Mouse (Mus musculus) cerebellum, adult (tissue): ENCODE measurements around the gene Tmem135.
A peak's percentile ranks its signal among the peaks of the same experiment; 100 is the strongest.
"Not testable (repeated sequence)": the region's sequence is repeated elsewhere in the genome, so short reads cannot be mapped to it uniquely, and the experiment has no call there.

Experiments
- ATAC-seq: cut with Nextera tagmentation; 2 replicates; pipeline ENCODE4 v1.9.2; 2017; ENCODE audit warnings: mild to moderate bottlenecking, moderate library complexity, mixed read lengths; ENCODE audit not compliant: insufficient number of reproducible peaks, low FRiP score, low TSS enrichment

Gene Tmem135

DNA sequence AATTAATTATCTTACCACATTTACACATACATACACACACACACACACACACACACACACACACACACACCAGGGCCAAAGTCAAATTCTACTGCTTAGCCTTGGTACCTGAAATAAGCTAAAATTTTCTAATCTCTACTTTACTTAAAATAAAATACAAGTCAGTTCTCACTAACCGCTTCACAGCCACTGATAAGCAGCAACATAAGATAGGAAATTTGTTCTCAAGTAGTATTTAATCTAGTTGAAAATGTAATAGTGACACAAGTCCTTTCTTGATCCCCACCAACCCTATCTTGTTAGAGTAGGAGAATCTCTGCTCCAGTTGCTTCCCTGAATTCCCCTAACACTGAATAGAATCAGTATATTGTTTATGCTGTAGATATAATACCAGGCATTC lies 67.6 kb downstream of the Tmem135 start:
- no peak for ATAC-seq

DNA sequence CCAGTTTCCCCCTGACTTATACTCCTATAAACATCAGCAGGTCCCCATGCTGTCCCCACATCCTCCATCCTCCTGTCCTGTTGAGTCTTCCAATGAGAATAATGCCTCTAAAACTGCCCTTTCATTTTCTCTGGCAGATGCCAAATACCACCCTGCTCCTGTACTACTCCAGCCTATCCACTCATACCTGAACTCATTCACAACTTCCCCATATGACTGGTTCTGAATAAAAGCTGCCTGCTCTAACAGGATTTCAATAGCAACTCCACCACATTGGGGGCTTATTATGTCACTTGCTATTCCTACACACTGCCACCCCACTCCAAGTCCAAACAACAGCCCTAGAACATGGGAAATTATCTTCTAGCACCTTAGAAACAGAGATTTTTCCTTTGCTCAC lies 68.7 kb downstream of the Tmem135 start:
- ATAC-seq, result no peak

DNA sequence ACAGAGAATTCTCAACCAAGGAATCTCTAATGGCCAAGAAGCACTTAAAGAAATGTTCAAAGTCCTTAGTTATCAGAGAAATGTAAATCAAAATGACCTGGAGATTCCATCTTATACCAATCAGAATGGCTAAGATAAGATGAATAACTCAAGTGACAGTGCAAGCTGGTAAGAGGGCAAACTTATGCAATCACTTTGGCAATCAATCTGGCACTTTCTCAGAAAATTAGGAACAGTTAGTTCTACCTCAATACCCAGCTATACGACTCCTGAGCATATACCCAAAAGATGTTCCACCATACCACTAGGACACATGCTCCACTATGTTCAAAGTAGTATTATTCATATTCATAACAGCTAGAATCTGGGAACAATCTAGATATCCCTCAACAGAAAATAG lies 74.1 kb downstream of the Tmem135 start:
- no peak for ATAC-seq

DNA sequence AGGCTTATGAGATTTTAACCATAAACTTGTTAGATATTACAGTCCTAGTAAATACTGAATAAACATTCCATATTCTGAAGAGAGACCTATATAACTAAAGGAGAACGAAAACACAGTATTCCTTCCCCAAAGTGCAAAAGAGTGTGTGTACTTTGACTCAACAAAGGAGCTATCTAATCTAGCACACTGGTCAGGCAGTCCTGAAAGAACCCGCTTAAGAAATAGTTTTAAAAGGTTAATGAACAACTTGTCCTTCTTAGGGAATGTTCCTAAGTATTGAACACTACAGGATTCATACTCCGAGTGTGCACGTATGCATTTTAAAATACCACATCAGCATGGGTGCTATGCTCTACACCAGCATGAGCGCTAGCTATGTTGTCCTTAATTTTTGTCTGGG lies 76.3 kb downstream of the Tmem135 start:
- ATAC-seq, result no peak

DNA sequence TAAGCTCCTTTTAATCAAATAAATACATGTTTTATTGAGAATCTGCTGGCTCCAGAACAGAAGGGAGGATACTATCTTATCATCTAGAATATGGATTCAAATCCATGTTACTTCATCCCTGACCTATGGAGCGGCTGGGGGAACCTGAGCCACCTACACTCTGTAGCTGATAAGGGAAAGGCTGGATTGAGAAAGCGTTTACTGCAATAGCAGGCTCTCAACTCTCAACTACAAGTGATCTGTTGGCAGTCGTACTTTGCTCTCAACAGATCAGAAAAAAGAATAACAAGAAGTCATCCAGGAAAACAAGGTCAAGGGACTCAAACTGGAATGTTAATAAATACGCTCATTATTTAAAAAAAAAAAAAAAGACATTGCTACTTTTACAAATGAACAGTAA lies 77.3 kb downstream of the Tmem135 start:
- no peak for ATAC-seq

DNA sequence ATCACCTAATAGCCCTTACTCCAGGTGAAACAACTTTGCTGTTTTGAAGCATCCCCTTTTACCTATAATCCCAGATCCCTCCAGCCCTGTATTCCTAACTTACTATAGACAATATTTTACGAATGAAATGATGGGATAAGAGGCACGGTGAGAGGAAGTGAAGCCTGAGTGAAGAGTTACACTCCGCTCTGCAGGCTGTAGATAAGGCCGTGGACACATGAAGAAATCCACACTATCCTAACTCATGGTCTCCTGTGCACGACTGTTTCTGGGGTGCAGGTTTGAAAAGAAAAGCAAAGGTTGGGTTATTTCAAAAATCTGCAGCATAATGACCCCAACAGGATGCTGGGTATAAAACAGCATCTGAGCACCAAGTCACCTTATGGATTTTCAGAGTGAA lies 77.8 kb downstream of the Tmem135 start:
- ATAC-seq, result no peak

DNA sequence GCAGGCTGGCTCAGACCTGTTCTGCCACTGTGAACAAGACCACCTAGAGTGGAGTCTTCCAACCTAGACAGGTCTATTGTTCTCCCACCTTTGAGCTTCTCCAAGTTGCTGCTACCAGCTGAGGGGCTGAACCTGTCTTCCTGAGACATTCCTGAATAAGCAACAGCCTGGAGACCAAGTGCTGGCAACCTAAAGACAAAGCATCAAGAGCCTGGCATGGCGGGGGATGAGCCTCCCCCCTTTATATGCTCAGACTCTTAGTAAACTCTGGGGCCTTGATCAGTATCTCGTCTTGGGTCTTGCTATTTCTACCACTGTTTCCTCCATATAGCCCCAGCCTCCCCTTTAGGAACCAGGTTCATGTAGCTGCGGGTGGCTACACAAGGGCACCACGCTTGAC lies 81.3 kb downstream of the Tmem135 start:
- not testable (repeated sequence) for ATAC-seq

DNA sequence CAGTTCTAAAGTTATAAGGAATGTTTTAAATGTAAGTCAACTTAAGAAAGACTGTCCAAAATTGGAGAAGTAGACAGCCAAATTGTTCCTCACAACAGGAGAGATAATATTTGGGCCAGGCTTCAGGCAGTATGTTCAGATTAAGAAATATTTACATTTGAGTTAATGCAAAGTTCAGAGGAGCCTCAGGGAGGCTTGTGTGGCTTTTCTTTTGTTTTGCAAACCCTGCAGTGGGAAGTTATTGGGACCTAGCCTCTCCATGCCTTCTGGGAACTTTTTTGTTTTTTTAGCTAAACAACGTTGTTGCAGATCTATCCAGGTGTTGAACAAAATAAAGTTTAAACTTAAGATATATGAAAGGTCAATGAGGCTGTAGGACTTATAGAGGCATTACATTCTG lies 84.7 kb downstream of the Tmem135 start:
- ATAC-seq, result no peak

DNA sequence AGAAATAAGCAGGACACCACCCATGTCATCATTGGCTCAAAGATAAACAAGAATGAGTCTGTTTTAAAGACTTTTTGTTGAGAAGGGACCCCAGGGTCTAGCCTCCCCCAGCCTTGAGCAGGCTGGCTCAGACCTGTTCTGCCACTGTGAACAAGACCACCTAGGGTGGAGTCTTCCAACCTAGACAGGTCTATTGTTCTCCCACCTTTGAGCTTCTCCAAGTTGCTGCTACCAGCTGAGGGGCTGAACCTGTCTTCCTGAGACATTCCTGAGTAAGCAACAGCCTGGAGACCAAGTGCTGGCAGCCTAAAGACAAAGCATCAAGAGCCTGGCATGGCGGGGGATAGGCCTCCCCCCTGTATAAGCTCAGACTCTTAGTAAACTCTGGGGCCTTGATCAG lies 86.9 kb downstream of the Tmem135 start:
- ATAC-seq, result not testable (repeated sequence)

DNA sequence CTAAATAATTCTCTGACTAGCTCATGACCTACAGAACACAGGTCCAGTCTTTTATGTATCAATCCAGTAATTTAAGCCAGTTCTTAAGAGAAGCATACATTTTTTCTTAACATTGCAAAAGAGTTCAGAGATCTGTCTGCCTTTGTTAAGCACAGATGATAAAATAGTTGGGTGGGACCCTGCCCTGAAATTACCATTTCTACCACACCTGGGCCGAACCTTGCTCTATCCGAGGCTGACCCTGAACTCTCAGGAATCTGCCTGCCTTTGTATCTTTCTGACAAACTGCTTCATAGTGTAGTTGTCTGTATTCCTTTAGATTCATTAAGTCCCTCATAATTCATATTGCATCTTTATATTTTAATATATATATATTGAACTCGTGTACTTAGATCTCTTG lies 87.9 kb downstream of the Tmem135 start:
- ATAC-seq, result no peak

DNA sequence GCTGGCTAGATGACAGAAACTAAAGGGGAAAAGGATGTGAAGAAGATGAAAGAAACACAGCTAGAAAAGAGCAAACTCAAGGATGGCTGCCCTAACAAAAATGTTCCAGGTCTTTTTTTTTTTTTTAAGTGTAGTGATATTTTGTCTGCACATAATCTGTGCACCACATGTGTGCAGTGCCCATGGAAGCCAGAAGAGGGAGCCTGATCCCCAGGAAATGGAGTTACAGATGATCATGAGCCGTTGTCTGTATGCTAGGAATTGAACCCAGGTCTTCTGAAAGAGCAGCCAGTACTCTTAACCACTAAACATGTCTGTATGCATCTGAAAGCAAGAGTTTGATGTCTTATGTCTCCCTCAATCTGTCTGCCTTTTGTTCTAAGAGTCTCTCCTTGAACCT lies 92.5 kb downstream of the Tmem135 start:
- ATAC-seq, result no peak

DNA sequence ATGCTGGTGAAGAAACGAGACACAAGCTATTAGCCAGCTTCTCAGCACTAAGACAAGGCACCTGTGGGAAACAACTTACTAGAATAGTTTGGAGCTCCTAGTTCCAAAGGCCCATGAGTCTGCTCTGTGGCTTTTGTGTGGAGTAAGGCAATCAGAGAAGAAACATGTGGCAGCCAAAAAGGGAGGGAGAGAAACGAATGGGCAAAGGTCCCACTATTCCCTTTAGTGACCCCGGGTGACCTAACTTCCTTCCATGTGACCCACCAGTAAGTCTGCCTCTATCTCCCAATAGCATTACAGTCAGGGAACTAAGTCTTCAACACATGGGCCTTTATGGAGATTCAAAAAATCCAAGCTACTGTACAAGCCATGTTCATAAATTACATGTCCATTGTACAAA lies 95.1 kb downstream of the Tmem135 start:
- ATAC-seq, result no peak

DNA sequence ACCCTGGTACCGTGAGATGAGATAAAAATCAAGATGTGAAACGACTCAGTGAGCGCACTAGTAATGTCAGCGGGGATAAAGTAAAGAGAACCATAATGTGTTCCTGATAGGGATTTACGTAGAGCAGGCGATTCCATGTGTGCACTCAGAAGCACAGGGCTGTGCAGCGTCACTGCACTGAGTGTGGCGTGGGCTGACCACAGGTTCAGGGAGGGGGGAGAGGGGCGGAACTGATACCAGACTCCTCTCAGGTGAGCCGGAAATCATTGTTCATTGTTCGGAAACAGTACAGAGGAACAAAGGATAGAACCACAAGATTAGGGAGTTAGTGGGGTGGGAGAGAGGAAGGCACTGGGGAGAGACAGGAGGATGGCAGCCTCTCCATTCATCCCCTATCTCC lies 95.8 kb downstream of the Tmem135 start:
- no peak for ATAC-seq

DNA sequence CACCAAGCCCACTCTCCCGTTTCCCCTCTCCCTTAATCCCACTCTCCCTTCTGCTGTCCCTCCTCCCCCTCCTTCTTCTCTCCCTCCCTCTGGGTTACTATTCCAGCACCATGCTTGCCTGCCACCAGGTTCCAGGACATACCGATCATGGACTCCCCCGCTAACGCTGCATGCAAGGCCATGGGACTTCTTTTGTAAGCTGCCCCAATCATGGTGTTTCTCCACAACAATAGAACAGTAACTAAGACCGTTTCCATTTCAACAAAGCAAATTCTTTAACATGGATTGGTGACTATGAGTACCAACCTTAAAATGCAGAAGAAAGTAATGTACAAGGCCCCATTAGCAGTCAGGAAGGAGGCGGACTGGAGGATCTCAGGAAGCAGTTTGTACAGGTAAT lies 97.2 kb downstream of the Tmem135 start:
- no peak for ATAC-seq

DNA sequence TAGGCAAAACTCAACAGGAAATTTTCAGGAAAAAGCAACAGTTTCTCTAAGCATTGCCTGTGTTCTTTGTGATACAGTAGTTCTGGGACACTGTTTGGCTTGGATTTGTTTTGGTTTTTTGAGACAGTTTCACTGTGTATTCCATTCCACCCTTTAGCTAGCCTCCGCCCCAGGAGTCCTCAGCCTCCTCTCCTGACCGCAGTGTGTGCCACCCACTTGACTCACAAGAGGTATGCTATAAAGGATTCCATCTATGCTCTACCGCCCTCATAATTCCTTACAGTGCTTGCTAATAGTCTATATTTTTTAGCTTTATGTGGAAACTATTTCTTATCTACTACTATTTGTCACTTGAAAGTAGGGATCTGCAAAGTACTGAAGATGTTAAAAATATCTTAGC lies 99.1 kb downstream of the Tmem135 start:
- no peak for ATAC-seq

DNA sequence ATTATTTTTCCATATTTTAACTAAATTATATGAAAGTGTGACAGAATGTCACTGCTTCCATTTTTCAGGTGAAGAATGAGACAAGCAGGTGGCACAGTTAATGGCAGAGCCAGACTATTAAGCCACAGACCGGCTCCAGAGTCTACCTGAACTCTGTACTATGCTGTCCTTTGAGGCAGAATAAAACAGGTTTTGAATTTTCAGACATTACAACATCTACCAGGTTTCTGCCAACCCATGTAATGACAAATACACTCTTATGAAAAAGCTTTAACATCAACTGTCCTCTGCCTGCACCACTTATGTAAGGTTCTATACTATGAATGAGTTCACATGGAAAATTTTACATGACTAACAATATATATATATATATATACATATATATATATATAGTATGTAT lies 100.3 kb downstream of the Tmem135 start:
- ATAC-seq, result no peak

DNA sequence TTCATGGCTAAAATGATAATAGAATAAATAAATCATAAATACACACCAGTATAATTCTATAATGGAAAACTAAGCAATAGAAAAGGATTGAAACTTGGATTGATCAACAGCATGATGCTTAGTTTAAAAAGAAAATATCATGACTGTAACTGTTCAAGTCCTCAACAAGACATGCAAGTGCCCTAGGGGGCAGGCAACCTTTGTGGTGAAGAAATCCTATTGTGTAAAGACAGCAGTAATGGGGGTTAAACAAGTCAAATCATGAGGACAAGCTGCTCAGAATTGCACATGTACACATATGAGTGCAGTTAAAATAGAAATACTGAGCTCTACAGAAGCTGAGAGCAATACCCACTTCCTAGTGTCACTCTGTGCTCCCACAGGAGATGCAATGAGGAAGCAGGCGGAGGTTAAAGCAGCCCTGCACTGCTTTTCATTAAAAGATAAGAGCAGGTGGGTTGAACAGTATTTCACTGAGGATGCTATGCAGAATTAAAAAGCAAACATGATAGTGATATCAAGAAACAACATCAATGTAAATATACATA lies 105.0 kb downstream of the Tmem135 start:
- ATAC-seq, result no peak

DNA sequence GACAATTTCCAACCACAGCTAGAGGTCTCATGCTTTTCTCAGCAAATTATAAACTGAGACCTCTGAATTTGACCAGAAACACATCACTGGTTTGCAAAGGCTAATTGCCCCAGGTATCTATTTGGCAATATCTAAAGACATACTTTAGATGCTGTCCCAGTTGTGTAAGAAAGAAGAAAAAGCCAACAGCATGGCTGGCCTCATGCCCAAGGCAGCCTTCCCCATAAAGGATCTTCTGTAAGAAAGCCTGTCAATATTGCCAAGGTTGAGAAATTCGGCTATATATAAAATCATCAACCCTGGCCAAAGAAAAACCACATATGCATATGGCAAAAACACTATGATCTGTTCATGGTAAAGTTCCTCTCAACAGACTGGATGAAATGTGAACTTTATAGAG lies 107.1 kb downstream of the Tmem135 start:
- ATAC-seq, result no peak

DNA sequence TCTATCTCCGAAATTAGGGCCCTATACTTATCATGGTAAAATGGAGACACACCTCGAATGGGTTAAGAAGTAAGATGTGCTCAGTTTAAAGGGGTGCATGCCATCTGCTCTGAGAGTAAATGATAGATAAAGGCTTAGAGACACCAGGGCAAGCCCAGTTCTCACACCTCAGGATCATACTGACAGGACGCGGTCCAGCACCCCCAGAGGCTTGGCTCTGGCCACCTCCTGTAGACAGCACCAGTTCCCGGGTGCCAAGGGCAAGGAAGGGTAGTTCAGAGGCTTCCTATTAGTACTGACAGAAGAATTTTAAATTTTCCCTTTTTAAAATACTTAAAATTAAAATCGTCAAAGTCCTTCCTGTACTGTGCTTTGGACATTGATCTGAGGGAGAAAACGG lies 121.4 kb downstream of the Tmem135 start:
- ATAC-seq, result peak; percentile 64; the same call in 1 of the 2 replicates

DNA sequence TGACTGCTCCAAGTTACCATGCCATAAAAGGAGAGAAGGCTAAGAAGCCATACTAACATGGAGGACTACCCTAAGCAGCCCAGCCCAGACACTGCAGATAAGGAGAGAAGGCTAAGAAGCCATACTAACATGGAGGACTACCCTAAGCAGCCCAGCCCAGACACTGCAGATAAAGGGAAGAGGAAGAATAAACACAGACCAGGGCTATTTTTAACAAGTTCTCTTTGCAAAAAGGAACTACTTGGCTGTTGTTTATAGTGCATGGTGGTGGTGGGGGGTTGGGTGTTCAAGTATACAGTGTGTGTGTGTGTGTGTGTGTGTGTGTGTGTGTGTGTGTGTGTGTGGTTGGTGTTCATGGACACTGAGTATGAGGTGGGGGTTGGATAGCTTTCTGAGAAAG lies 133.6 kb downstream of the Tmem135 start:
- not testable (repeated sequence) for ATAC-seq

DNA sequence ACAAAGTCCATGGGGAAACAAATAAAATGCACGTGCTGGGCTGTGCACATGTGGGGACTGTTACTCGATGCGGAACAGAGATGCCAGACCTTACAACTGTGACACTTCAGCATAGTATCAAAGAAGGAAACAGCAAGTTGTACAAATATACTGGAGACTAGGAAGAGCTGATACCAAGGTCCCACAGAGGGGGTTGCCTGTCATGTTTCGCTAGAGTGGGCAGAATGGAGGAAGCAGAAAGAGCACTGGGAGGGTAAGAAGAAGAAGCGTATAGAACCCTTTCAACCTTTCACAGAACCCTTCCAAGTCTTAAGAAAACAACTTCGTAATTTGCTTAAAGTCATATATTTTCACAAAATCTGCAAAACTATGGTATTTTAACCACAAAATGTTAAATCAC lies 134.2 kb downstream of the Tmem135 start:
- ATAC-seq, result no peak

DNA sequence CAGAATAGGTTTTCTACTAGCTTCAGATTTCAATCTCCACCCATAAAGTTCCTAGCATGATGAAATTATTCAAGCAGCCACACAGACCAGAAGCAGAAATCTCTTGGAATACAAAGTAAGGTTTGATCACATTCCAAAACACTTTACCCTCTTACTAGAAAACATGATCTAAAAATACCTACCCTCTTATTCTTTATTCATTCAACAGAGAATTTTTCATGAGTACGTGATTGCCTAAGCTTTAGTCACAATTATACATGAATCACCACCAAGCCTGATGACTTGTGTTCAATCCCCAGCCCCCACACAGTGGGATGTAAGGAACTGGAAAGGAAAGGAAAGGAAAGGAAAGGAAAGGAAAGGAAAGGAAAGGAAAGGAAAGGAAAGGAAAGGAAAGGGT lies 136.5 kb downstream of the Tmem135 start:
- no peak for ATAC-seq
